Mouse (Mus musculus): Measurements from ENCODE around the gene Gm8251.

- TF ChIP-seq NELFE (IDR thresholded peaks at IDR 0.05; ENCODE audit: low read depth, low read length) (no peak), ELF1 (IDR thresholded peaks at IDR 0.05; ENCODE audit: low read depth, low read length) (no peak), RCOR1 (conservative IDR thresholded peaks at IDR 0.05; ENCODE audit: low read depth, low read length) (no peak), EP300 (IDR thresholded peaks at IDR 0.05; ENCODE audit: low read length) (no peak), CTCF (conservative IDR thresholded peaks at IDR 0.05 in 1 of 2, IDR thresholded peaks at IDR 0.05 in 1 of 2; ENCODE audit: low read depth in 2 of 2, low read length in 2 of 2) (no peak)
These were observed 1.7 kb upstream of the Gm8251 start for GRCm38 (mm10) chr1:44063439-44063838.

Data from CH12.LX (cell line).